Mouse (Mus musculus) liver, adult 2 months (tissue): Measurements from ENCODE around the gene Psmc6. TPM values are rescaled to one million over a fixed set of nuclear protein-coding genes. Genes with fewer than 3 reads are reported as not detected.
A peak's percentile ranks its signal among the peaks of the same experiment; 100 is the strongest.

Source experiments
- DNase-seq: peaks from one replicate; pipeline ENCODE4 v3.0.0-alpha.2; 2011; ENCODE audit warnings: low read depth, low spot score; ENCODE audit errors: extremely low read depth
- H3K27ac ChIP-seq: fragments of 200-500 bp; replicated peaks from 2 replicates; pipeline ENCODE4 v1.5.1; 2012; ENCODE audit warnings: low read depth, mild to moderate bottlenecking, control low read depth, inconsistent platforms, low read length; ENCODE audit not compliant: insufficient read depth
- H3K27me3 ChIP-seq: fragments of 200-500 bp; 2 replicates; pipeline ENCODE4 v1.6.1; 2012; ENCODE audit warnings: mild to moderate bottlenecking, moderate library complexity, low read length, inconsistent platforms; ENCODE audit not compliant: control insufficient read depth, insufficient read depth
- H3K36me3 ChIP-seq: fragments of 200-500 bp; 2 replicates; pipeline ENCODE4 v1.6.1; 2012; ENCODE audit warnings: low read length, inconsistent platforms; ENCODE audit not compliant: control insufficient read depth, insufficient read depth
- H3K4me1 ChIP-seq: fragments of 200-500 bp; 2 replicates; pipeline ENCODE4 v1.6.1; 2011; ENCODE audit warnings: low read length; ENCODE audit not compliant: control insufficient read depth, insufficient read depth
- H3K4me3 ChIP-seq: fragments of 200-500 bp; 2 replicates; pipeline ENCODE4 v1.5.1; 2011; ENCODE audit warnings: low read depth, mild to moderate bottlenecking, control low read depth, low read length, moderate library complexity; ENCODE audit not compliant: insufficient read depth
- H3K79me2 ChIP-seq: fragments of 200-500 bp; 2 replicates; pipeline ENCODE4 v1.6.1; 2012; ENCODE audit warnings: inconsistent platforms, mild to moderate bottlenecking, low read length, moderate library complexity; ENCODE audit not compliant: control insufficient read depth, insufficient read depth
- H3K9ac ChIP-seq: fragments of 200-500 bp; 2 replicates; pipeline ENCODE4 v1.6.1; 2012; ENCODE audit warnings: low read depth, mild to moderate bottlenecking, control low read depth, inconsistent platforms, low read length
- CTCF ChIP-seq: fragments of 200-500 bp; IDR thresholded peaks from 2 replicates; pipeline ENCODE4 v1.5.1; 2011; ENCODE audit warnings: low read depth, low read length, control low read depth
- POLR2A ChIP-seq: fragments of 200-500 bp; IDR thresholded peaks from 2 replicates; pipeline ENCODE4 v1.6.1; 2011; ENCODE audit warnings: low read length, control low read depth; ENCODE audit not compliant: insufficient read depth; ENCODE audit errors: extremely low read depth
- WGBS: fragments of 180-500 bp; shearing (Covaris S2); methylation state at CpG from one replicate; pipeline ENCODE4 v1.1.7; 2018; 5-methylcytosine and 5-hydroxymethylcytosine counted together
- polyA plus RNA-seq: library from polyadenylated mRNA; depleted of rRNA; stranded (reverse); fragments of >200 nt; gene quantifications from 2 replicates; pipeline ENCODE4 v1.2.3, GENCODE M21; 2012
- total RNA-seq: library from RNA; depleted of rRNA; stranded (reverse); fragments of >200 nt; gene quantifications from 2 replicates; pipeline ENCODE4 v1.2.3, GENCODE M21; 2014

Gene Psmc6
- total and polyA plus RNA-seq, 2 experiments: 21.5 to 108 TPM

DNA sequence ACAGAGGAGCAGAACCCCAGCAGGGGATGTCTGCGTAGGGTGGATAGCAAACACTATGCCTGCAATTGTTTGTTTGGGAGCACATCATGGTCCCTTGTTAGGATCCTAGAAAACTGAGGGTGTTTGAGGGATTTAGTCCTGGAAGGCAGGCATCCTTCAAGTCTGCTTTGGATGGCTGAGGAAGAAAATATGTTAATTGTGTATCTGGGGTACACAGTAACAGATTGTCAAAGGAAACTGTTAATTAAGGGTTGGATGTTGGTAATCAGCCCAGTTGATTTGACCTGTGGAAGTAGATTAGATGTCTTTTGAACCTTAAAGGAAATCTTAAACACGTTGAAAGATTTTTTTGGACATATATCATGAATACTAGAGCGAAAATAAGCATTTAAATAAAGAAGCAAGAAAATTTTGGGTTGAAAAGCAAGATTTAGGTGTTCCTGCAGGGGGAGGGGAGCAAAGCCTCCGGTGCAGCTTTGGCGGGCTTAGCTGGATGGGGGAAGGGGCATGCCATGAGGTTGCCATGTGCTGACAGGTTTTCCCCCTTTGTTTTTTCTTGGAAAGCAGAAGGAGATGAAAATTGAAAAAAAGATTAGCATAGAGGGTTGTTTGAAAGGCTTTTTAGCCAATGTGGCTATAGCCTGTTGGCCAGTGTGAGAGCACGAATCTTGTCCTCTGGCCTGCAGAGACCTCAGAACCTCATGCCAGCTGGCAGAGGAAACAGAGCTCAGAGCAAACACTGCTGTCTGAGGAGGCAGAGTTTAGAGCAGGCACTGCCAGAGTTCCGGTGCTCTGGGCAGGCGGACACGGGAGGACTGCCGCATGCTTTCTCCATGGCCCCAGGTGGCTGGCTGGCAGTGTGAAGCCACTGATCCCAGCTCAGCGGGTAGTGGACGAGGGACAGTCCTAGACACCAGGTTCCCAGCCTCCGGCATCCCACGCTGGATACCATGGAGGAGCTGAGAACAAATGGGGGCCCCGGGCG lies 34.9 kb downstream of the Psmc6 start:
- 0 out of 2 replicates have a peak overlapping the region, but pooled peaks have one; percentile 18 for H3K9ac ChIP-seq
- 36% methylated on average over 16 of the region's 16 CpGs for WGBS

DNA sequence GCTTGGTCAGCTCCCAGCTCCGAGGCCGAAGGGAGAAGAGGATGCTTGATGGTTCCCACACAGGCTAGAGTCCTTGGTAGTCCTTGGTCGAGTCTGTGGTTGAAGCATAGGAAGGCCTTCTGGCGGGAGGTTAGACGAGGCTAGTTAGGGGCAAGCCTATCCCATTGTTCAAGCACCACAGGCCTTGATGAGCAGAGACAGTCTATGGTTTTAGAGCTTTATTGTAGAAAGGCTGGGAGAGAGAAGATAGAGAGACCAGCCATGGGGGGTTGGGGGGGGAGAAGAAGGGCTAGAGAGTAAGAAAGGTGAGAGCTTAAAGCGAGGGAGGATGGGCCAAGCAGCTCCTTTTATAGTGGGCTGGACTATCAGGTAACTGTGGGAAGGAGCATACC lies 35.6 kb downstream of the Psmc6 start:
- WGBS: 84% methylated on average over 6 of the region's 6 CpGs
- no peak for DNase-seq

More for the DNA sequence above, 34.9 kb downstream of the Psmc6 start:
- no peaks in the 10 kb centered on the region for H3K79me2 ChIP-seq
- peak overlapping the region; percentile 57 for H3K27ac ChIP-seq
- TF ChIP-seq CTCF (peak; percentile 6; the same call in 1 of the 2 replicates), POLR2A (no peak)
- H3K27me3 ChIP-seq: no peaks in the 10 kb centered on the region
- peaks cover 8% of the 10 kb centered on the region for H3K36me3 ChIP-seq
- peaks cover 3% of the 10 kb centered on the region; the same call in 1 of the 2 replicates for H3K4me1 ChIP-seq
- peak; percentile 96 for DNase-seq
- H3K4me3 ChIP-seq: no peak overlapping the region

DNA sequence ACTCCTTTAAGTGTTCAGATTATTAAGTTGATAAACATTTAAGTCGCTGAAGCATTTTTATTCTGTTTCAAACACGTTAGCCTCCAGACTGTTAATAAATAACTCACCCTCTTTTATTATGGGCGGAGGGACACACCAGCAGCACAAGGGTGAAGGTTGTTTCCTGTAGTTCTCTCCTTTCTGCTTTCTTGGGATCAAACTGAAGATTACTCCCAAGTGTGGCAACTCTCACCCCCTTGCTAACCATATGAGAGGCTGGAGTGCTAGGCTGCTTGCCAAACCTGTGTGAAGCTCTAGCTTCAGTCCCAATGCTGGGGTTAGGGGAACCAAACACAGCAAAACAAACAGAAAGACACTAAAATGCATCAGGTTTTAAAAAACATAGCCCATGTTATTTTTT lies 49.2 kb downstream of the Psmc6 start:
- H3K79me2 ChIP-seq: no peaks in the 10 kb centered on the region
- peaks cover 37% of the 10 kb centered on the region for H3K36me3 ChIP-seq
- WGBS: 14% methylated on average over 3 of the region's 3 CpGs
- H3K27me3 ChIP-seq: no peaks in the 10 kb centered on the region
- peak overlapping the region; percentile 84 for H3K27ac ChIP-seq
- no peak overlapping the region for H3K9ac ChIP-seq
- DNase-seq: peak; percentile 58
- H3K4me3 ChIP-seq: no peak overlapping the region
- TF ChIP-seq CTCF (no peak), POLR2A (no peak)
- H3K4me1 ChIP-seq: peaks cover 2% of the 10 kb centered on the region

More for the DNA sequence above, 35.6 kb downstream of the Psmc6 start:
- peaks cover 13% of the 10 kb centered on the region for H3K36me3 ChIP-seq
- no peaks in the 10 kb centered on the region for H3K27me3 ChIP-seq
- TF ChIP-seq CTCF (no peak), POLR2A (no peak)
- no peak overlapping the region for H3K4me3 ChIP-seq
- peaks cover 3% of the 10 kb centered on the region; the same call in 1 of the 2 replicates for H3K4me1 ChIP-seq
- 0 out of 2 replicates have a peak overlapping the region, but pooled peaks have one; percentile 18 for H3K9ac ChIP-seq
- H3K79me2 ChIP-seq: no peaks in the 10 kb centered on the region
- H3K27ac ChIP-seq: peak overlapping the region; percentile 57

DNA sequence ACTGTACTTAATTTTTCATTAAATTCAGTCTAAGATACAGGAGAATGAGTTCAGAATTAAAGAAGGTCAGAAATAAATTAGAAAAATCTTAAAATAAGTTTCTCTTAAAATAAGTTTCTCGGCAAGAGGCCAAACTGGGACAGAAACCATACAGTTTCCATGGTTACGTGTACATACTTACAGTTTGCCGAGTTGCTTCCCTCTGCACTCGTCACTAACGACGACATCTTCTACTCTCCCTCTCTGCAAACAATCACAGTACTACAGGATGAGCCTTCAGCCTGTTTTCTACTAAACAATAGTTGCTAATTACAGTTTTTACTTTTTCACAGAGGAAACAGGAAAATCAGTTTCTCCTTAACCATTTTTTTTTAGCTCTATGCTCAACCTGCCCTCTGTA lies 51.2 kb downstream of the Psmc6 start:
- 41% methylated on average over 6 of the region's 6 CpGs for WGBS
- H3K36me3 ChIP-seq: peaks cover 40% of the 10 kb centered on the region
- DNase-seq: no peak
- no peaks in the 10 kb centered on the region for H3K79me2 ChIP-seq
- H3K4me1 ChIP-seq: peaks cover 5% of the 10 kb centered on the region
- no peak overlapping the region for H3K9ac ChIP-seq
- TF ChIP-seq POLR2A (no peak), CTCF (no peak)
- no peak overlapping the region for H3K4me3 ChIP-seq
- H3K27me3 ChIP-seq: no peaks in the 10 kb centered on the region
- no peak overlapping the region for H3K27ac ChIP-seq

DNA sequence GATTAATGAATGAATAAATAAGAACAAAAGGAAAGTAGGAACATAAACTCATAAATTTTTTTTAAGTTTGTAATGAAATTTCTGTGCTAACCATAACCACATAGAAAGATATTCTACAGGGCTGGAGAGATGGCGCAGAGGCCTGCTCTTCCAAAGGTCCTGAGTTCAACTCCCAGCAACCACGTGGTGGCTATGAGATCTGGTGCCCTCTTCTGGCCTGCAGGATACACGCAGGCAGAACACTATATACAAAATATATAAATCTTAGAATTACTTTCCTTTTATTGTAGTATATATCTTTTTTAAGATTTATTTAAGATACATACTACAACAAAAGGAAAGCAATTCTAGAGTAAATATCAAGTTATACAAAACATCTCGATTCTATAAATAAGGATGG lies 53.3 kb downstream of the Psmc6 start:
- H3K36me3 ChIP-seq: peaks cover 40% of the 10 kb centered on the region
- TF ChIP-seq CTCF: peak; percentile 62
- TF ChIP-seq POLR2A: no peak
- WGBS: 67% methylated on average over 4 of the region's 4 CpGs
- no peak overlapping the region for H3K4me3 ChIP-seq
- peaks cover 3% of the 10 kb centered on the region; the same call in 1 of the 2 replicates for H3K79me2 ChIP-seq
- no peak overlapping the region for H3K27ac ChIP-seq
- no peak overlapping the region for H3K9ac ChIP-seq
- H3K27me3 ChIP-seq: no peaks in the 10 kb centered on the region
- peaks cover 18% of the 10 kb centered on the region for H3K4me1 ChIP-seq
- peak; percentile 28 for DNase-seq
